Mouse (Mus musculus) cerebellum, postnatal 10 days (tissue): ENCODE results near the gene Tlx1.

Experiments
- DNase-seq, 2 experiments: peaks; one replicate each; pipeline ENCODE4 v3.0.0; 2021; ENCODE audit warnings: mixed read lengths in 2 of 2

The Tlx1 gene

DNA sequence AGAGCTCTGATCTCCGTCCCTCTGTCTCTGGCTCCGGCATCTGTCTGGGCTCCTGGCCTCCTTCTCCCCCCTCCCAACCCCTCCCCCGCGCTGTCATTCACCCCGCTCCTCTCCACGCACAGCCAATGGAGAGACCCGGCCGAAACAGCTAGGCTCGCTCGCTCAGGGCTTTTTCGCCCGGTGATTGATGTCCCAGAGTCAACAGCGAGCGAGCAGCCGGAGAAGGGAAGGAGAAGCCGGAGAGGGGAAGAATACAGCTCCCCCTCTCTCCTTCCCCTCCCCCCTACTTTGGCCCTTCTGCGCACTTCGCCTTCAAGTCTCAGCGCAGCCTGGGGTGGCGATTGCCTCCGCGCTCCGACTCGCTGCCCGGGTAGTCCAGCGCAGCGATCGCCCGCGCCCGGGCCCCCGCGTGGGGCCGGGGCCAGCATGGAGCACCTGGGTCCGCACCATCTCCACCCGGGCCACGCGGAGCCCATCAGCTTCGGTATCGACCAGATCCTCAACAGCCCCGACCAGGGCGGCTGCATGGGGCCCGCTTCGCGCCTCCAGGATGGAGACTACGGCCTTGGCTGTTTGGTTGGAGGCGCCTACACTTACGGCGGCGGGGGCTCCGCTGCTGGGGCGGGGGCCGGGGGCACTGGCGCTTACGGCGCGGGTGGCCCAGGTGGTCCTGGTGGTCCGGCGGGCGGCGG is at the start of gene Tlx1:
Gene Tlx1, plus strand, starts transcription at position 191 of the 692 bp plus-strand sequence.
- DNase-seq, result peak; percentile 18 to 43

DNA sequence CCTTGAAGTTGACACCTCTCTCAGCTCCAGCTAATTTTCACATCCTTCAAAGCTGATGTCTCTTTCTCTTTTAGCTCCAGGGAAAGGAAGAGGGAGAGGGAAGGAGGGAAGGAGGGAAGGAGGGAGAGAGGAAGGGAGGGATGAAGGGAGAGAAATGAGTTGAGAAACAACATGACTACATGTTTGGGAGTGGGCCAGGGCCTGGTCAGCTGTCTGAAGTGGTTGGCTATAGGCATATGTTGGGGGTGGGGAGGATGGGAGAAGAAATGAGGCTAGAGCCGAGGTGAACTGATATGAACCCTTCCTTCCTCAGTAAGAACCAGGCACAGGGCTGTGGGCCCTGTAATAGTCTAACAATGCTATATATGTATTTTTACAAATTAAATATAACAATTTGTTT is 44.9 kb upstream of the Tlx1 start:
- peak; percentile 62 to 67 for DNase-seq

DNA sequence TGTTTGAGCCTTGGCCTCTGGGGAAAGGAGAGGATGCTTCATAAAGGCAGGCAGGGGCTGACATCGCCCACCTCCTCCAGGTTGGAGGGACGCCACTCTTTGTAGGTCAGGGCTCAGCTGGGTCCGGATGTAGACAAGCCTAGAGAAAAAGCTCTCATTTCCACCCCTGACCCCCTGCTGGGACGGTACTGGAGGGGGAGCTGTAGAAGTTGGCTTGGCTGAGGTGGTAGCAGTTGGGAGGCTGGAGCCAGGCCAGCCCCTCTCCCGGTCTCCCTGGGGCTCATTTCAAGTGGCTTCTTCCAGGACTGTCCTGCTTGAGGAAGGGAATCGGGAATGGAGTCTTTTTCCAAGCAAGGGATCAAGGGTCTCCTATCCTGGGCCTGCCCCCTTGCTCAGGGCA is 43.8 kb upstream of the Tlx1 start:
- DNase-seq, result peak; percentile 65 to 71

DNA sequence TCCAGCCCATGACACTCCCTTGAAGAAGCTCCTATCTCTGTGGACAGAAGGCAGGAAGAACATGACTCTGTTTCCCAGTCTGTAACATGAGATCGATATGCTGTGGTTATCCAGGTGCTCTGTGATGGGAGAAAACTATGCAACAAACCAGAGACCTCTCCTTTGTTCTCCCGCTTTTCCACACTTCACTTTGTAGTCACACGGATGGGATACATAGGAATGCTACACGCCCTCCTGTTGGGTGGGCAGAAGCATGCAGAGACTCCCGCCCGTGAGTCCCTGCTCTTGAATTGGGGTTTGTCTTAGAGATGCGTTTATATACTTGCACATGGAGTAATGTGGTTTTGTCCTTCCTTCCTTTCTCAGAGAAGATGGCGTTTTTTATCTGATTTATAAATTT is 39.8 kb upstream of the Tlx1 start:
- DNase-seq, result no peak

DNA sequence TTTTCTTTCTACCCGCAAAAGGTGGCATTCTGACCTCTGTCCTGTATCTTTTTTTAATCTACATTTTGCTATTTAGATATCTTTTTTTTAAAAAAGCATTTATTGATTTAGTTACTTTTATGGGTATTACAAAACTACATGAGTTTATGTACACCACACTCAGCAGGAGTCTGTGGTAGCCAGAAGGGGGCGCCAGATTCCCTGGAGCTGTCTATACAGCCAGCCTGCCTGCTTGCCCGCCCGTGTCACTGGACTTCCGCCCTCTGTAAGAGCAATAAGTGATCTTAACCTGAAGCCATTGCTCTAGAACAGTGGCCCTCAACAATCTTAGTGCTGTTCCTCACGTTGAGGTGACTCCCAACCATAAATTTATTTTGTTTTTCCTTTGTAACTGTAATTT is 38.0 kb upstream of the Tlx1 start:
- peak; percentile 32 for DNase-seq

DNA sequence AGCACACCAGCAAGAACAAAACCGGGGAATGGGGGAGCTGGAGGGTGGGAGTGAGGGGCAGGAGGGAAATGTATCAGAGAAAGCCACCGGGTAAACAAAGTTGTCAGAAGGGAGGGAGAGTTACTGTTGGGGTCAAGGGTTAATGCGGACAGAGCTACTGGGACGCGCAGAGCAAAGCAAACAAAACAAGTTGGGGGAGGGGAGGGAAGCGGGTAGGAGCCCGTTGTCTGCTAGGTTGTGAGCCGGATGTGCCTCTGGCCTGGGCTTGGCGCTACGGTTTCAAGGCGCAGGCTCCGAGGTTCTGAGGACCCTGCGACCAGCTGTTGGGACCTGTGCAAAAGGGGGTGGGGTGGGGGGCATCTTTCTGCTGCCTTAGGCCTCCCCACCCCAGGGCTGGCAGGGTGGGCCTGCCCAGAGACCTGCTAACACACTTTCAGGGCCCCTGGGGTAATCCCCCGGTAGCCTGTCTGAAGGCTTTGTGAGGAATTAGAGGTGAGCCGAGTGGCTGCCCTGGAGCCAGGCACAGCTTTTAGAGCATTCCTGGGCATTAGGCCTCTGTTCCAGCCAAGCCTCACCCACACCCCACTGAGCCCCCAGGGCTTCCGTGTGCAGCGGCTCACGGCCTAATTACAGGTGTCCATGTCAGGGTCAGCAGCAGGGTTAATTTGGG is 36.6 kb upstream of the Tlx1 start:
- no peak for DNase-seq

DNA sequence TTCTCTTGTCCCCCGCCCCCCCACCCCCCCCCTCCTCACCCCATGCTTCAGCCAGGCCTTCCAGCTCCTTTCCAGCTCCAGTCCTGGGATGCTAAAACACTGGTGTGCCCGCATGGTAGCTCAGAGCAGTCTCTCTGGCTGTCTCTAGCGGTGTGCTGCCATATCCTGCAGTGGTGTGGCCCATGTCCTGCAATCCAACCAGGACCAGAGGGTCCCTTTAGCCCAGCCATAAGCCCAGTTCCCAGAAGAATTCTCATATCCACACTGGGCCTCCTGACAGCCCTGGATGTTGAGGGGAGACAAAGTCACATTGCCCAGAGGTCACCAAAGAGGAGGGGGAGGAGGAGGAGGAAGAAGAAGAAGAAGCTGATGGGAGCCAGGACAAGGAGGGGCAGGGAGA is 35.7 kb upstream of the Tlx1 start:
- no peak for DNase-seq

DNA sequence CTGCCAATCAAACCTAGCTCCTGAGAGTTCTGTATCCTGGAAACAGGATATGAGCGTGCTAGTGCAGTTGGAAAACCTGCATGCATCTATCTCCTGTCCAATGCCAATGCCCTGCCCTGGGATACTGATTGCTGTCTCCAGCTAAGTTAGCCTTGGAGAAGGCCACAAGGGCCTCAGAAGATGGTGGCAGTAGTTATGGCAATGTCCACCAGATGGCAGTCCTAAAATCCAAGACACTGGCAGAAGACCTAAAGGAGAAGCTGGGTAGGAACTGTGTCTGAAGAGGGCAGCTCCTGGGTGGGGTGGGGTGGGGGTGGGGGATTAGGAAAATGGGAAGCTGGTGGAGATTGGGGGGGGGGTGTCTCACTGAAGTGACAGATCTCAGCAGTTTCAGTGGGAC is 33.7 kb upstream of the Tlx1 start:
- DNase-seq, result peak; percentile 64 to 68

DNA sequence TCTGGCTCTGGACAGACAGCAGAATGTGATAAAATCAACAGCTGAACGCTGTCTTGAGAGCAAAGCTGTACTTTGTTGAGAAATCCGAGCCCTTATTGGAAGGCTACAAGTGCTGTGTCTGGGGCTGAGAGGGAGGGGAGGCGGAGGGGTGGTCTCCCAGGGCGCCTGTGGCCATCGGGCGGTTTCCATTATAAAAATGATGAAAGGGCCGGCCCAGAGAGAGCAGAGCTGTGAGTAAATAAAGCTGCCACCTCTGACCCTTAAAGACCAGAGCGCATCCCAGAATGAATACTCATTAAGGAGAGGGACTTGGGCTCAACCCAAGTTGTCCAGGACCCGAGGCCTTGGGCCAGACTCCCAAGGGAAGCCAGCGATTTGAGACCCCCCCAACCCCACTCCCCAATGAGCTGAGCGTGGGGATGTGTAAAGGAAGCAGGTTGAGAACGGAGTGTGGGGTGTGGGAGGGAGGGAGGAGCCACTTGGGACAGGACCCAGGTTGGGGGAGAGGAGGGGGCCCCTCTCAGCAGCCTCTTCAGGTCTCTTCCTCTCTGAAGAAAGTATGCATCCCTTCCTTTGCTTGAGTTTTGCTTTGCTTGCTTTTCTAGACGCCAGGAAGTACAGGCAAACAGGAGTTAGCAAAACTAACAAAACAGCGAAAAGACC is 18.4 kb upstream of the Tlx1 start:
- no peak for DNase-seq

DNA sequence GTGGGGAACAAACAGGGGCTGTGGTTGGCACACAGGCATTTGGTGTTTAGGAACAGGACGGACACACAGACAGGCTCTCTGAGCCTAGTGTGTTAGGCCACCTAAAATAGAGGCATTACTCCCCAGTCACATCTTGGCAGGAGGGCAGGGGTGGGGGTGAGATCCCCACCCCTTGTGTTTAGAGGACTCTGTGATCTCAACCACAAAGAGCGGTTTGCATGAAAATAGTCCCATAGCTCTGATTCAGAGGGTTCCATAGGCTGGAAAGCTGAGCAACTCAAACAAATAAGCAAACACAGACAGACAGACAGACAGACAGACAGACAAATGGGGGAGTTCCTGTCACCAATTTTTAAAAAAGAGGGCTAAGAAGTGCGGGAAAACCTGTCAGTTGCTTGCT is 7.9 kb upstream of the Tlx1 start:
- no peak for DNase-seq

DNA sequence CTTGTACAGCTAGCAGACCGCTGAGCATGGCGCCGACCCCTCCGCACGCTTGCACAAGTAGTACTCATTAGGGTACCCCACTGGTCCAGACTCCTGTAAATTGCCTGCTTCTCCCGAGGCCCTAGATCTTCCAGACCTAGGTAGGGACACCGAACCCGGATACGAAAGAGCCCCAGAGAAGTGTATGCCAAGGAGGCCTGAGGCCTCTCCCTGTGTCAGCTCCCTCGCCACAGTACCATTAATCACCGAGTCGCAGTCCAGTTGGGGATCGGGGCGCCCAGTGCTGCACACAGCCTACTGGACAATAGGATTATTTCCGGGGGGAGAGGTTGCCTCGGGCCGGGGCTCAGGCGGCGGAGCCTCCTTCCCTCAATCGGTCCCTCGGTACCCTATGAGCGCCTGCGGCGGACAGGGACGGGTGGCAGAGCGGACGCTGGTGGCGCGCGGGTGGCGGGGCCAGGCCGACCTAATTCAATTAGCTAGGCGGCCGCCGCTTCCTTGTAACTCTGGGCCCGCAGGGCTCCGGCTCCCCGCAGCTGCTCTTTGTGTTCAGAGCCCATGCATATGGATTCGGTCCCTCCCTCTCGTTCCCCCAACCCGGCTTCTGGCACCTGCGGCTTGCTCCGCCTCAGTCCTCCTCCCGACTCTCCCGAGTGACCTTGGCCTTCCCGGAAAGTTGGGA is 7.1 kb upstream of the Tlx1 start:
- DNase-seq, result no peak

DNA sequence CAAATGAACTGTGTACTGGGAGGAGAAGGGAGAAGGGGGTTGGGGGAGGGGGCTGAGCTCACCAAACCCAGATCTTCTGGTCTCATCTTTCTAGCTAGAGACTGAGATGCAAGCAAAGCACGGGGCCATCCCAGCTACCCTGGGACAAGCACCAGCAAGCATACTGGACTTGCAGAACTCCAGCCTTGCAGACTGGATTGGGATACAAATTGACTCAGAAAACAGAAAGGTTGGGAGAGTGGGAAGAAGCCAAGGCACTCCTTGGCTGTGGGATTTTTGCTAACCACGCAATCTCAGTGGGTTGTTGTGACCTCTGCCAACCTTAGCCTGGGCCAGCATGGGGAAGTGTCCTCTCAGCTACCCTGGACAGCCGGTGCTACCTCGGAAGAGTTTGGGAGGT is 3.4 kb upstream of the Tlx1 start:
- DNase-seq, result no peak

DNA sequence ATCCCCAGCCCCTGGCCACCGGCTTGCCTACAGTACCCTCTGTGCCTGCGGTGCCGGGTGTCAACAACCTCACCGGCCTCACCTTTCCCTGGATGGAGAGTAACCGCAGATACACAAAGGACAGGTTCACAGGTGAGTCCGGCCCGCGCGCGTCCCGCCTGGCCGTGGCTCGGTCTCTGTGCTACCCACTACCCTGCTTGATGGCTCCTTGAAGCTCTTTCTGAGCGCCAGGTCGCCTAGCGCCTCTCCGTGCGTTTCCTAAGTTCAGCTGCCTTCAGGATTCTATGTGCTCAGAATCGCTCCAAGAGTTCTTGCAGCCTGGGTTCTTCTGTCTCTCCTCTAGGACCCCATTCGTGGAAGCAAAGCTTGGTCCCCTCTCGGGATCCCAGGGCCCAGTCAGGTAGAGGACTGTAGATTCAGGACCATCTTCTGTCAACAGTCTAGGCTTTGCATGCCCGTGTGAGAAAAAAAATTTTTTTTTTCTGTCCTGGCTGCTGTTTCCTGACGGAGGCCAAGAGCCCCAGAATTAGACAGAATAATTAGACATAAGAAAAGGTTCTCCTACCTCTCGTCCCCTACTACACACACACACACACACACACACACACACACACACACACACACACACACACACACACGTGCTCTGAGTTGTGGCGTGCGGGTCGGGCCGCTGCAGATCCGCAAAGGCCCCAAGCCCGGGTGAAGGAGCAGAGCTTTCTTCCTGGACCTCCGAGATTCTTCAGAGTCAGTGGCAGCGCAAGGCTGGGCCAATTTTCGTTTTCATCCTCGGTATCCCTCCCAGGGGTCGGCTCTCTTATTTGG is 1.1 kb downstream of the Tlx1 start:
- peak; percentile 22 to 33 for DNase-seq

DNA sequence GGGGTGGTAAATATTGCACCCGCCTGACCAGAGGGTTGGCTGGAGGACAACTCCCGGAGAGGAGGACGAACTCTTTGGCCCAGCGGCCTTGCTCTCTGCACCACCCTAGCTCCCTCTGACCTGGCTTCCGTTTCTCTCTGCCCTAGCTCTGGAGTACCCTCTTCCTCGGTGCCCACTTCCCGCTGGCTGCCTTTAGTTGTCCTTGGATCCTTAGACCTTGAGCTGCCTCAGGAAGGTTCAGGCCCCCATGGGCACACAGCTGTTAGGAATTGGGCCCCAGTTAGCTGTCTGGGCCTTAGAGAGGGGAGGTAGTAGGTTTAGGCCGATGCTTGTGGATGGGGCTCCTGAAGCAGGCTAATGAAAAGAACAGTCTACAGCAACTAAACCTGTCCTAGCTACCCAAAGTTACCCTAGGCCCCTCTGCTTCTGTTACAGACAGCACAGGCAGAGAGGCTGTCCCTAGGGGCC is 1.7 kb downstream of the Tlx1 start:
- DNase-seq, result peak in 1 of 2 experiments; percentile 16

DNA sequence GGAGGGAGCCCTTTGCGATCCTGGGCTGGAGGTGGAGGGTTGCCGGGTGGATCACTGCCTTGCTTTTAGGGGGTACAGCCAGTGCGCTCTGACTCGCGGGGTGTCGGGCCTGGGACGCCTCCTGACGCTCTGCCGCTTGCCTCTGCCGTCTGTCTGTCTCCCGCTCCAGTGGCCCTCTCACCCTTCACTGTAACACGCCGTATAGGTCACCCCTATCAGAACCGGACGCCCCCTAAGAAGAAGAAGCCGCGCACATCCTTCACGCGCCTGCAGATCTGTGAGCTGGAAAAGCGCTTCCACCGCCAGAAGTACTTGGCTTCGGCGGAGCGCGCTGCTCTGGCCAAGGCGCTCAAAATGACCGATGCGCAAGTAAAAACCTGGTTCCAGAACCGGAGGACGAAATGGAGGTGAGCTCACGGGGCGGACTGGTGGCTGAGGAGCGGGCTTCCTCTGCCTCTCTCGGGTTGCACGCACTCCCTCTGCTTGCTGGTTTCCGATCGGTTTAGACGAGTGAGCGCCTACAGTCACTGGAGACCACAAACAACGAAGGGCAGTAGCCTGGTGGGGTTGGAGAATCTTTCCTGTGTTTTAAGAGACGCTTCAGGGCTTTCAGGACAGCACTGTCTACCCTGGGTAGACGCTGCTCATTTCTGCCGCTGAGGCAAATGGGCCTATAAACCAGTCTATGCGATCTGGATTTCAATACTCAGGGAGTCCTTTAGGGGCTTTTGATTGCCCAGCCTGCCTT is 3.0 kb downstream of the Tlx1 start:
- DNase-seq, result peak; percentile 15 to 38

DNA sequence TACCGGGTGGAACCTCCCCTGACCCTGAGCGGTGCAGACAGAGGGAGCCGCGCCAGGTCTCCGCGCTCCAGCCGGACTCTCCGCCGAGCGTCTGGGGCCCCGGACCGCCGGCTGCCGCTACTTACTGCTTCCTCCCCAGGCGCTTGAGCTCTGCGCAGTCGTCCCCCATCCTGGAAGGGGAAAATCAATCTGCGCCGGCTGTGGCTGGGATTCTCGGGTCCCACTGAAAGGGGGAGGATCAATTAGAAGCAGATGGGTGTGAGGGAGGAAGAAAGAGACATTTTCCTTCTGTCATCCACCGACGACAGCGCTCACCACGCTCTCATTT is 3.5 kb downstream of the Tlx1 start:
- DNase-seq, result peak; percentile 29 to 30

DNA sequence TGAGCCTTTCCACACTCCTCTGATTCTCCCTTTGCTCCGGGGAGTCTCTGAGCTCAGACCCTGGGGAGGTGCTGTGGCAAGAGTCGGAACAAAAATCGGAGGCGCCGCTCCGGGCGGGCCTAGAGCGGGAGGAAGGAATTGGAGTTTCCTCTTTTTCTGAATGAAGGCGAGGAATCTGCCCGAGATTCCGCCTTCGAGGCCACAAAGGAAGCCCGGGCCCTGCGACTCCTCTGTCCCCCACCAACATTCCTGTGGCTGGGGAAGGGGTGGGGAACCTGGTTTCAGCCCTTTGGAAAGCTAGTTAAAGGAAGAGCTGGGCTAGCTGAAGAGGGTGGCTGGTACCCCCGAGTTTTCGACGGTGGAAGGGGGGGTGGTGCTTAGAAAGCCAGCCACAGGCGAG is 4.0 kb downstream of the Tlx1 start:
- DNase-seq, result peak in 1 of 2 experiments; percentile 3

DNA sequence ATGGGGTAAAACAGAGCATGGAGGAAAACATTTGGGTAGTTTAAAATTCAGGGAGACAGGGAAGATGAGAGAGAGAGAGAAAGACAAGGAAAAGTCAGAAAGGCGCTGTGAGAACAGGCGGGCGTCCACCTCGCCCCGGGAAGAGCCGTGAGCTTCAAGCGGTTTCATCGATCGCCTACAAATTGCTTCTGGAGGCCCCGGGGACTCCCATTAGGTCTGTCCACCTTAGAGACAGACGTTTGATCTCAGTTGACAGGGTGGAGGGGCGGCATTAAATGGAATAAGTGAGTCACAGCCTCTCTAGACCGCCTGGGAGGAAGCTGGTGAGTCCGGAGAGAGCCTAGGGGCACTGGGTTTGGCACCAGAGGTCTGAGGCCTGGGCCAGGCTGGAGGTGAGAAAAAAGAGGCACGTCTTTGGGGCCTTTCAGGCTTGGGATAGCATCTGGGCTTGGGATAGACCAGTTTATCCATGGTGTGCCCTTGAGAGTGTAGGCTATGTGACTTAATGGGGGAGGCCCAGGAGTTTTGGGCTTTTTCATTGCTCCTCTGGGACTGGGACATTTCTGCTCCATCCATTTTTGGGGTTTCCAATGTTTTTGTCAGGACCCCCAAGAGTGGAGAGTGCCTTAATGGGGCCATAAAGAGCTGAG is 4.8 kb downstream of the Tlx1 start:
- DNase-seq, result no peak

DNA sequence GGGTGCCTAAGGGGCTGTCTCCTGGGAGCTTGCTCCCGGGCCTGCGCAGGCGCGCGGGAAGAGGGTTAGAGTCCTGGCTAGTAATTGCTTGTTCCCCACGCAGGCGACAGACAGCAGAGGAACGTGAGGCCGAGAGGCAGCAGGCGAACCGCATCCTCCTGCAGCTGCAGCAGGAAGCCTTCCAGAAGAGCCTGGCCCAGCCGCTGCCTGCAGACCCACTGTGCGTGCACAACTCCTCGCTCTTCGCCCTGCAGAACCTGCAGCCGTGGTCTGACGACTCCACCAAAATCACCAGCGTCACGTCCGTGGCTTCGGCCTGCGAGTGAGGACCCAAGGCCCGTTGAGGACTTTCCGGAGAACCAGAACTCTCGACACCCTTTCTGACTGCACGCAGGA is 5.3 kb downstream of the Tlx1 start:
- DNase-seq, result no peak

DNA sequence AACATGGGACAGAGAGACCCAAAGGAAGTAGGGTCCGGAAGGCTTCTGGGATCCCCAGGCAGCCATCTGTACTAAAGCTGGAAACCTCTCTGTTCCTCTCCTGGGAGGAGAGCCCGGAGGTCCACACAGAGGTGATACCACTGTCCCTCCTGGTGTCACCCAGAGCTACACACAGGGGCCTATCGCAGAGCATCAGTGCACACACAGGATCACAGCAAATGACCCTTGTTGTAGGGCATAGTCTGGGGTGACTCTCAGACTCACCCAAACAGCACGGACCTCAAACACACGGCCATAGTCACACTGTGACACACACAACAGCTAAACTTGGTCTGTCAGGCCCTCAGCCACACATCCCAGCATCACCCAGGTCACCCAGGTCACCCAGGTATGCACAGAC is 5.9 kb downstream of the Tlx1 start:
- DNase-seq, result no peak

DNA sequence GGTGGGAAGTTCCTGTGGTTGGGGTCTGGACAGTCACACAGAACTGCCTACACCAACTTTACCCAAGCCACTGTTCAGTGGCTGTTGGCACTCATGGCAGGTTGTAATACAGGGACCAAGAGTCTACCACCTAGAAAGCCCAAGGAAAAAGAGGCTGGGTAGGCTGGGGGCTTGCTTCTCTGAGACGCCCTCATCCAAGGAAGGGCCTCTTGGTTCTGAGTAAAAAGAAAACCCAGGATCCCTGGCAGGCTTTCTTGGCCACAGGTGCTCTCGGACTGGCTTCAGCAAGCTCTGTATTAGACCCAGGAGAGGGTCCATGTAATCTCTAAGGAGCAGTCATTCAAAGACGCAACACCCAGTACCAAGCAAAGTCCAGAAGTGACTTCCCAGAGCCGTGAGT is 7.7 kb downstream of the Tlx1 start:
- no peak for DNase-seq
